Mouse (Mus musculus): Measurements from ENCODE around the gene Gm17428. TPM values are rescaled to one million over a fixed set of nuclear protein-coding genes. Genes with fewer than 3 reads are reported as not detected.
"Not testable (repeated sequence)": the region's sequence is repeated elsewhere in the genome, so short reads cannot be mapped to it uniquely, and the experiment has no call there.

Gene Gm17428
- polyA plus RNA-seq, 1 experiment from 2014 or later = not detected

GRCm38 (mm10) chr14:54955481-54955880, 21.3 kb upstream of the Gm17428 start:
- Histone ChIP-seq H3K27ac (no peak overlapping the region), H3K4me1 (replicated peaks) (no peaks in the 10 kb centered on the region), H3K4me3 (no peak overlapping the region), H3K36me3 (no peaks in the 10 kb centered on the region), H3K9ac (no peak overlapping the region), H3K27me3 (no peaks in the 10 kb centered on the region), H3K4me2 (no peak overlapping the region), H3K9me3 (no peaks in the 10 kb centered on the region)
- WGBS = 96% methylated on average over 3 of the region's 3 CpGs
- ATAC-seq (ENCODE audit: low FRiP score) = no peak

GRCm38 (mm10) chr14:54956533-54956932, 20.2 kb upstream of the Gm17428 start:
- Histone ChIP-seq H3K4me3 (no peak overlapping the region), H3K9ac (no peak overlapping the region), H3K27me3 (no peaks in the 10 kb centered on the region), H3K27ac (no peak overlapping the region), H3K36me3 (no peaks in the 10 kb centered on the region), H3K4me2 (no peak overlapping the region), H3K9me3 (no peaks in the 10 kb centered on the region), H3K4me1 (replicated peaks) (no peaks in the 10 kb centered on the region)
- 91% methylated on average over 9 of the region's 9 CpGs for WGBS
- no peak for ATAC-seq (ENCODE audit: low FRiP score)

- Histone ChIP-seq H3K4me3 (no peak overlapping the region), H3K9ac (no peak overlapping the region), H3K27ac (no peak overlapping the region), H3K4me1 (replicated peaks) (no peaks in the 10 kb centered on the region), H3K36me3 (no peaks in the 10 kb centered on the region), H3K9me3 (no peaks in the 10 kb centered on the region), H3K27me3 (no peaks in the 10 kb centered on the region), H3K4me2 (no peak overlapping the region)
- WGBS = 82% methylated on average over 4 of the region's 4 CpGs
- no peak for ATAC-seq (ENCODE audit: low FRiP score)
These were observed 18.2 kb upstream of the Gm17428 start for GRCm38 (mm10) chr14:54958503-54958902.

GRCm38 (mm10) chr14:54959197-54959596, 17.5 kb upstream of the Gm17428 start:
- no peaks in the 10 kb centered on the region for H3K27me3 ChIP-seq
- no peak overlapping the region for H3K4me3 ChIP-seq
- no peak for ATAC-seq (ENCODE audit: low FRiP score)
- no peak overlapping the region for H3K27ac ChIP-seq
- no peaks in the 10 kb centered on the region for H3K9me3 ChIP-seq
- H3K4me2 ChIP-seq = no peak overlapping the region
- WGBS = 87% methylated on average over 3 of the region's 3 CpGs
- H3K36me3 ChIP-seq = no peaks in the 10 kb centered on the region
- H3K9ac ChIP-seq = no peak overlapping the region
- H3K4me1 ChIP-seq (replicated peaks) = no peaks in the 10 kb centered on the region

- 93% methylated on average over 12 of the region's 12 CpGs for WGBS
- ATAC-seq (ENCODE audit: low FRiP score); H3K27me3 ChIP-seq; H3K4me1 ChIP-seq (replicated peaks); H3K9ac ChIP-seq; H3K36me3 ChIP-seq; H3K27ac ChIP-seq; H3K4me3 ChIP-seq; H3K4me2 ChIP-seq; H3K9me3 ChIP-seq: not testable (repeated sequence)
These were observed 16.7 kb upstream of the Gm17428 start for GRCm38 (mm10) chr14:54959853-54960613.

- Histone ChIP-seq H3K4me1 (replicated peaks) (no peaks in the 10 kb centered on the region), H3K9me3 (no peaks in the 10 kb centered on the region), H3K27ac (no peak overlapping the region), H3K4me2 (no peak overlapping the region), H3K4me3 (no peak overlapping the region), H3K9ac (no peak overlapping the region), H3K36me3 (no peaks in the 10 kb centered on the region), H3K27me3 (0 out of 2 replicates have a peak, but pooled peaks cover 3% of the 10 kb centered on the region)
- ATAC-seq (ENCODE audit: low FRiP score) = no peak
- 75% methylated on average over 10 of the region's 10 CpGs for WGBS
These were observed 16.0 kb upstream of the Gm17428 start for GRCm38 (mm10) chr14:54960769-54961168.

- Histone ChIP-seq H3K9ac (no peak overlapping the region), H3K36me3 (no peaks in the 10 kb centered on the region), H3K9me3 (no peaks in the 10 kb centered on the region), H3K27ac (no peak overlapping the region), H3K4me1 (replicated peaks) (no peaks in the 10 kb centered on the region), H3K4me2 (no peak overlapping the region), H3K4me3 (no peak overlapping the region), H3K27me3 (0 out of 2 replicates have a peak, but pooled peaks cover 3% of the 10 kb centered on the region)
- no peak for ATAC-seq (ENCODE audit: low FRiP score)
- WGBS = 81% methylated on average over 5 of the region's 5 CpGs
These were observed 15.2 kb upstream of the Gm17428 start for GRCm38 (mm10) chr14:54961487-54961886.

GRCm38 (mm10) chr14:54962714-54963113, 14.0 kb upstream of the Gm17428 start:
- ATAC-seq (ENCODE audit: low FRiP score) = no peak
- no peaks in the 10 kb centered on the region for H3K9me3 ChIP-seq
- H3K9ac ChIP-seq = no peak overlapping the region
- no peak overlapping the region for H3K4me3 ChIP-seq
- no peak overlapping the region for H3K27ac ChIP-seq
- H3K27me3 ChIP-seq = 0 out of 2 replicates have a peak, but pooled peaks cover 10% of the 10 kb centered on the region
- H3K36me3 ChIP-seq = no peaks in the 10 kb centered on the region
- 89% methylated on average over 7 of the region's 7 CpGs for WGBS
- no peaks in the 10 kb centered on the region for H3K4me1 ChIP-seq (replicated peaks)
- no peak overlapping the region for H3K4me2 ChIP-seq

GRCm38 (mm10) chr14:54963727-54964126, 13.0 kb upstream of the Gm17428 start:
- Histone ChIP-seq H3K9me3 (no peaks in the 10 kb centered on the region), H3K4me3 (no peak overlapping the region), H3K9ac (no peak overlapping the region), H3K27ac (no peak overlapping the region), H3K27me3 (0 out of 2 replicates have a peak, but pooled peaks cover 10% of the 10 kb centered on the region), H3K4me2 (no peak overlapping the region), H3K4me1 (replicated peaks) (no peaks in the 10 kb centered on the region), H3K36me3 (no peaks in the 10 kb centered on the region)
- 90% methylated on average over 11 of the region's 11 CpGs for WGBS
- ATAC-seq (ENCODE audit: low FRiP score) = no peak

GRCm38 (mm10) chr14:54965044-54965443, 11.7 kb upstream of the Gm17428 start:
- no peak overlapping the region for H3K4me2 ChIP-seq
- 80% methylated on average over 15 of the region's 15 CpGs for WGBS
- H3K4me1 ChIP-seq (replicated peaks) = no peaks in the 10 kb centered on the region
- H3K9ac ChIP-seq = no peak overlapping the region
- no peak overlapping the region for H3K4me3 ChIP-seq
- no peak overlapping the region for H3K27ac ChIP-seq
- H3K27me3 ChIP-seq = 0 out of 2 replicates have a peak, but pooled peaks cover 10% of the 10 kb centered on the region
- no peaks in the 10 kb centered on the region for H3K9me3 ChIP-seq
- ATAC-seq (ENCODE audit: low FRiP score) = no peak
- H3K36me3 ChIP-seq = no peaks in the 10 kb centered on the region

GRCm38 (mm10) chr14:54965631-54966030, 11.1 kb upstream of the Gm17428 start:
- WGBS = 83% methylated on average over 6 of the region's 6 CpGs
- Histone ChIP-seq H3K36me3 (no peaks in the 10 kb centered on the region), H3K4me2 (no peak overlapping the region), H3K9me3 (no peaks in the 10 kb centered on the region), H3K9ac (no peak overlapping the region), H3K4me3 (no peak overlapping the region), H3K27me3 (0 out of 2 replicates have a peak, but pooled peaks cover 10% of the 10 kb centered on the region), H3K4me1 (replicated peaks) (no peaks in the 10 kb centered on the region), H3K27ac (no peak overlapping the region)
- ATAC-seq (ENCODE audit: low FRiP score) = no peak

GRCm38 (mm10) chr14:54966320-54966977, 10.3 kb upstream of the Gm17428 start, which contains the start of gene Myh6:
TSS of gene Myh6 (minus strand) at chr14:54966927.
- Histone ChIP-seq H3K4me2 (no peak within 1 kb of the TSS), H3K4me3 (no peak within 1 kb of the TSS), H3K4me1 (replicated peaks) (no peaks in the 10 kb centered on the region), H3K9ac (no peak within 1 kb of the TSS), H3K27ac (no peak within 1 kb of the TSS), H3K27me3 (0 out of 2 replicates have a peak, but pooled peaks cover 10% of the 10 kb centered on the region), H3K9me3 (no peaks in the 10 kb centered on the region), H3K36me3 (no peaks in the 10 kb centered on the region)
- ATAC-seq (ENCODE audit: low FRiP score) = no peak
- 87% methylated on average over 7 of the region's 7 CpGs for WGBS

Measured in hindbrain, embryonic 13.5 days (tissue).